Mouse (Mus musculus) midbrain, postnatal 0 days (tissue): ENCODE data around the gene Syndig1. TPM values are rescaled to one million over a fixed set of nuclear protein-coding genes. Genes with fewer than 3 reads are reported as not detected.

Experiments used
- ATAC-seq: fragments of 200-750 bp; cut with Nextera tagmentation; 2 replicates; pipeline ENCODE4 v1.8.0; 2017; ENCODE audit warnings: moderate number of reproducible peaks, mild to moderate bottlenecking, moderate TSS enrichment, moderate library complexity; ENCODE audit not compliant: low FRiP score
- DNase-seq: peaks from one replicate; pipeline ENCODE4 v3.0.0-alpha.2; 2015; ENCODE audit warnings: low spot score
- H3K27ac ChIP-seq: fragments of 300-500 bp; sonication (generic); 2 replicates; pipeline ENCODE4 v1.5.1; 2014; ENCODE audit warnings: low read depth, mild to moderate bottlenecking, low read length, mixed read lengths
- H3K27me3 ChIP-seq: fragments of 300-500 bp; sonication (generic); 2 replicates; pipeline ENCODE4 v1.6.1; 2014; ENCODE audit warnings: low read length, control low read depth, mixed read lengths; ENCODE audit not compliant: insufficient read depth
- H3K36me3 ChIP-seq: fragments of 300-500 bp; sonication (generic); 2 replicates; pipeline ENCODE4 v1.6.1; 2014; ENCODE audit warnings: low read length, control low read depth, mixed read lengths; ENCODE audit not compliant: insufficient read depth
- H3K4me1 ChIP-seq: fragments of 300-500 bp; sonication (generic); 2 replicates; pipeline ENCODE4 v1.6.1; 2014; ENCODE audit warnings: mild to moderate bottlenecking, control low read depth, antibody characterized with exemption, low read length, mixed read lengths; ENCODE audit not compliant: insufficient read depth
- H3K4me2 ChIP-seq: fragments of 300-500 bp; sonication (generic); 2 replicates; pipeline ENCODE4 v1.6.1; 2014; ENCODE audit warnings: low read depth, mild to moderate bottlenecking, low read length, mixed read lengths; ENCODE audit not compliant: poor library complexity, severe bottlenecking
- H3K4me3 ChIP-seq: fragments of 300-500 bp; sonication (generic); 2 replicates; pipeline ENCODE4 v1.5.1; 2014; ENCODE audit warnings: low read depth, mild to moderate bottlenecking, low read length, moderate library complexity
- H3K9ac ChIP-seq: fragments of 300-500 bp; sonication (generic); replicated peaks from 2 replicates; pipeline ENCODE4 v1.6.1; 2014; ENCODE audit warnings: mild to moderate bottlenecking, low read length, moderate library complexity, mixed read lengths; ENCODE audit not compliant: poor library complexity, severe bottlenecking
- H3K9me3 ChIP-seq: fragments of 300-500 bp; sonication (generic); 2 replicates; pipeline ENCODE4 v1.6.1; 2016; ENCODE audit warnings: low read length, control low read depth
- CTCF ChIP-seq: IDR thresholded peaks from 2 replicates; pipeline ENCODE4 v1.5.1; 2016; ENCODE audit warnings: antibody characterized with exemption, mild to moderate bottlenecking
- WGBS: fragments of 180-500 bp; shearing (Covaris S2); extraction: QIAGEN DNeasy Blood & Tissue Kit; methylation state at CpG from one replicate; pipeline ENCODE4 v1.1.7; 2014; 5-methylcytosine and 5-hydroxymethylcytosine counted together
- polyA plus RNA-seq: library from polyadenylated mRNA; unstranded; fragments of >200 nt; fragmentation: Nextera tagmentation; extraction: Ambion mirVana; gene quantifications from 2 replicates; pipeline ENCODE4 v1.2.1, GENCODE M21; 2015
- total RNA-seq: library from RNA; depleted of rRNA; stranded (reverse); fragments of >200 nt; gene quantifications from 2 replicates; pipeline ENCODE4 v1.2.3, GENCODE M21; 2014

The Syndig1 gene
- total and polyA plus RNA-seq, 2 experiments from 2014 or later, result 28.6 to 35.7 TPM

DNA sequence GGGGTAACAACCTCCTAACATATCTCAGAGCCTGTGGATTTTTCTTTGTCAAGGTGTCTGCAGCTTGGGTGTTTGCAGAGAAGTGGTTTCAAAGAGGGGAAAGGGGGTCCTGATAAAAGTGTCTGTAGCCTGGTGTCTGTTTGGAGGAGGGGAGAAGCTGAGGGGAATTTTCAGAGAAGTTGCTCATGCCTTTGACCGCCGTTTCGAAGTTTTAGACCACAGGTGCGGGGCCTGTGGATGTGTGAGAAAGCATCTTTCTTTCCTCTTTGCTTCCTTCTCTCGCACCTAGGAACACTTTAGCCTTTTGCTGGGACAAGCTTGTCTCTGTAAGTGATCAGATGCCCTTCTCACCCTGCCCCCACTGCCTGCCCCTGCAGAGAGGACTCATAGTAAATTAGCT lies 3.3 kb downstream of the Syndig1 start:
- TF ChIP-seq CTCF, result no peak
- H3K27ac ChIP-seq, result no peak overlapping the region
- 25% methylated on average over 5 of the region's 5 CpGs for WGBS

DNA sequence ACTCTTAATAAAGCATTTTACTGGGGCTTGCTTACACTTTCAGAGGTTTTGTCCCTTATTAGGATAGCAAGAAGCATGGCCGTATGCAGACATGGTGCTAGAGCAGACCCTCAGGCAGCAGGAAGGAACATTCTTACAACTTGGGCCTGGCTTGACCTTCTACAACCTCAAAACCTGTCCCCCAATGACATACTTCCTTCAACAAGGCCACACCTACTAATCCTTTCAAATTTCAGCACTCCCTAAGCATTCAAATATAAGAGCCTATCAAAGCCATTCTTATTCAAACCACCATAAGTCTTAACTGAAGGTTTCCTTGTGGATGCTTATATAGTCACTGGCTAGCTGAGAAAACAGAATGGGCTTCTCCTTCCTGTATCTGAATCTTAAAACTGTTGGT lies 6.1 kb downstream of the Syndig1 start:
- WGBS, result 97% methylated on average over 1 of the region's 1 CpGs
- DNase-seq (no peak), ATAC-seq (no peak)
- no peak overlapping the region for H3K4me2 ChIP-seq
- H3K9ac ChIP-seq, result no peak overlapping the region
- no peak for TF ChIP-seq CTCF
- no peaks in the 10 kb centered on the region for H3K27me3 ChIP-seq
- H3K9me3 ChIP-seq, result no peaks in the 10 kb centered on the region
- no peak overlapping the region for H3K4me3 ChIP-seq
- no peaks in the 10 kb centered on the region for H3K36me3 ChIP-seq
- H3K27ac ChIP-seq, result no peak overlapping the region
- no peaks in the 10 kb centered on the region for H3K4me1 ChIP-seq

More for the DNA sequence above, 3.3 kb downstream of the Syndig1 start:
- 0 out of 2 replicates have a peak overlapping the region, but pooled peaks have one; percentile 66 for H3K9ac ChIP-seq
- no peak for DNase-seq
- peak overlapping the region; percentile 75 for H3K4me3 ChIP-seq
- H3K36me3 ChIP-seq, result no peaks in the 10 kb centered on the region
- no peak for ATAC-seq
- no peaks in the 10 kb centered on the region for H3K27me3 ChIP-seq
- no peaks in the 10 kb centered on the region for H3K4me1 ChIP-seq
- H3K9me3 ChIP-seq, result no peaks in the 10 kb centered on the region
- H3K4me2 ChIP-seq, result peak overlapping the region; percentile 96

DNA sequence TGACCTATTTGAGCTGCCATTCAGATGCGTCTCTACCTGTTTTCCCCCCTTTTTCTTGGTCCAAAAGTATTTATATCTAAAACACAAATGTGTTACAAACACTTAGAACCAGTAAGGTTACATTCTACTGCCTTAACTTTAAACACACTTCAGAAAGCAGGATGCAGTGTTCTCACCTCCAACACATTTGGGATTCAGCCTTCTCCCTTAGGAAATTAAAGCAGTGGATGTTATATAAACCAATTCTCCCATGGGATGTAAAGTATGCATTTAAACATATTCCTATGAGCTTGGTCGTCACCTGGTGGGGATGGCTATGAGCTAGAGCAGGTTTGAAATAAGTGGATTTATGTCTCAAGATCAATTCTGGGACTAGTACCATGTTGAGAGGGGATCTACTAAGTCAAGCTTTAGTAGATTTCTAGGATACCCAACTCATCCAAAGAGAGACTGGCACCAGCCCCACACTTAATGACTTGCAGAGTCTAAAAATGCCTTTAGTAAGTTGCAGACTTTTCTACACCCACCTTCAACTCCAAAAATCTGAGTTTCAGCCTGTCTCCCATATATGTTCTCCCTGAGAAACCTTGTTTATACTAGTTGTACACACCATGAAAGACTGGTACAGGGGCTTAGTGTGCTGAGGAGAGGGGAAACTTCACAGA lies 7.6 kb downstream of the Syndig1 start:
- Histone ChIP-seq H3K36me3 (no peaks in the 10 kb centered on the region), H3K4me3 (no peak overlapping the region), H3K27ac (no peak overlapping the region), H3K9ac (no peak overlapping the region), H3K9me3 (no peaks in the 10 kb centered on the region), H3K27me3 (no peaks in the 10 kb centered on the region), H3K4me2 (no peak overlapping the region), H3K4me1 (no peaks in the 10 kb centered on the region)
- 88% methylated on average over 2 of the region's 2 CpGs for WGBS
- DNase-seq (no peak), ATAC-seq (no peak)
- TF ChIP-seq CTCF, result no peak

DNA sequence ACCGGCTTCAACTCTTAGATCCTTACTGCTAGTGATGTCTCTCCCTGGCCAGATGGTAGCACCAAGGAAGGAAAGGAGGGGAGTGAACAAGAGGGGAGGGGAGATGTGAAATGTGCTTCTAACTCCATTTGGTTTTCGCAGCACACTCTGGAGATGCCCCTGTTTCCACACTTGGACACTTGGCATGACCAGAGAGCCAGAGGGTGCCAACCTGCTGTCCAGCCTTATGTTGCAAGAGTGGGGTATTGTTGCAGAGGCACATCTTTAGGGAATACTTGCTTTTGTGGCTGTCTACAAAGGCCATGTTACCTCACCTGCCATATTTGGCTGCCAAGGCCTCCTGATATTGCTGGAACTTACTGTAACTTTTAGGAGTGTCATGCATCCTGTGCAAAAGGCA lies 10.7 kb downstream of the Syndig1 start:
- no peaks in the 10 kb centered on the region for H3K9me3 ChIP-seq
- no peak overlapping the region for H3K4me2 ChIP-seq
- no peaks in the 10 kb centered on the region for H3K4me1 ChIP-seq
- no peak overlapping the region for H3K4me3 ChIP-seq
- H3K36me3 ChIP-seq, result no peaks in the 10 kb centered on the region
- DNase-seq (no peak), ATAC-seq (no peak)
- WGBS, result 92% methylated on average over 2 of the region's 2 CpGs
- no peaks in the 10 kb centered on the region for H3K27me3 ChIP-seq
- H3K9ac ChIP-seq, result no peak overlapping the region
- H3K27ac ChIP-seq, result no peak overlapping the region
- no peak for TF ChIP-seq CTCF

DNA sequence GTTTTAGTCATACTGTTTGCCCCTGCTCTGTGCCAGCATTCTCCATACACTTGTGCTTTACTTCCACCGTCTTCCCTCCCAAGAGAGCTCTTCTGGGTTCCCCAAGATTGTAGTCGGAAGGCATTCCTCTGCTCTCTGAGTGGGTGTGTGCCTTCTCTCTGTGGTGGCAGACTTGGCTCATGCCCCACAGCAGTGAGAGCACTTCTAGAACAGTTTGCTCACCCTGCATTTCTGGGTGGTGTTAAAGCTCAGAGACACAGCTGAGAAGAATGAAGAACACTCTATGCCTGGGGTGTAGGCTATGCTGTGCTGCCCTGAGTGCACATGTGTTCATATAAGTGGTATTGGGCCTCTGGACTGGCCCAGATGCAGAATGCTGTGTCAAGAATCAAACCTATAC lies 15.6 kb downstream of the Syndig1 start:
- no peaks in the 10 kb centered on the region for H3K36me3 ChIP-seq
- WGBS, result 75% methylated on average over 2 of the region's 2 CpGs
- H3K9me3 ChIP-seq, result no peaks in the 10 kb centered on the region
- H3K4me3 ChIP-seq, result no peak overlapping the region
- no peak overlapping the region for H3K4me2 ChIP-seq
- no peaks in the 10 kb centered on the region for H3K27me3 ChIP-seq
- H3K9ac ChIP-seq, result no peak overlapping the region
- H3K27ac ChIP-seq, result no peak overlapping the region
- no peak for TF ChIP-seq CTCF
- no peak for DNase-seq
- H3K4me1 ChIP-seq, result no peaks in the 10 kb centered on the region
- ATAC-seq, result no peak

DNA sequence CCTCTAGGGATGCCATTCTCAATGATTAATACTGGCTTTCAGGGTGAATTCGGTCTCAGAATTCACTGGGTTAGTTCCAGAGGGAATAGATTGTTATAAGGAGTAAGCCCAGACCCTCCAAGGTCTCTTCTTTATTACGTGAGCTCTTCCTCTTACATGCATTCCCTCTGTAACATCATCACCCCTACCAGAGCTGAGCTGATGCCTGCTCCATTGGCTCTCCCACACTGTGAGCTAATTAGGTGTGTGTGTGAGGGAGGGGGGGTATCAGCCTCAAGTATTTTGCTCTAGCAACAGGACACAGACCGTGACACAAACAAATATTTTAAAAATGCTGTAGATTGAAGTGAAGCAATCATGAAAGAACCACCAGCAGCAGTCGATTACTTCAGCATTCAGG lies 19.8 kb downstream of the Syndig1 start:
- Histone ChIP-seq H3K9ac (no peak overlapping the region), H3K9me3 (no peaks in the 10 kb centered on the region), H3K4me3 (no peak overlapping the region), H3K36me3 (no peaks in the 10 kb centered on the region), H3K4me2 (no peak overlapping the region), H3K27ac (no peak overlapping the region), H3K27me3 (no peaks in the 10 kb centered on the region), H3K4me1 (no peaks in the 10 kb centered on the region)
- WGBS, result 64% methylated on average over 4 of the region's 4 CpGs
- DNase-seq (no peak), ATAC-seq (no peak)
- TF ChIP-seq CTCF, result no peak
